Mouse (Mus musculus) heart, embryonic 15.5 days (tissue): ENCODE measurements at regions not wholly inside any gene's neighbourhood (a gene's known extent, or its start where the extent isn't known, plus 50 kb on each side); places are given as distances from the start of the nearest gene placed in this dataset.

ENCODE experiments used
- ATAC-seq: fragments of 200-750 bp; cut with Nextera tagmentation; replicated peaks from 2 replicates; pipeline ENCODE4 v1.8.0; 2017; ENCODE audit warnings: low read depth, moderate TSS enrichment; ENCODE audit not compliant: insufficient number of reproducible peaks, insufficient read depth, low FRiP score
- H3K27ac ChIP-seq: fragments of 300-500 bp; sonication (generic); 2 replicates; pipeline ENCODE4 v1.5.1; 2015; ENCODE audit warnings: mild to moderate bottlenecking, inconsistent platforms
- H3K27me3 ChIP-seq: fragments of 300-500 bp; sonication (generic); 2 replicates; pipeline ENCODE4 v1.6.1; 2015; ENCODE audit warnings: inconsistent platforms
- H3K36me3 ChIP-seq: fragments of 300-500 bp; sonication (generic); 2 replicates; pipeline ENCODE4 v1.6.1; 2015; ENCODE audit warnings: mild to moderate bottlenecking, inconsistent platforms
- H3K4me1 ChIP-seq: fragments of 300-500 bp; sonication (generic); replicated peaks from 2 replicates; pipeline ENCODE4 v1.6.1; 2015; ENCODE audit warnings: inconsistent platforms
- H3K4me2 ChIP-seq: fragments of 300-500 bp; sonication (generic); 2 replicates; pipeline ENCODE4 v1.6.1; 2015; ENCODE audit warnings: inconsistent platforms, mild to moderate bottlenecking, moderate library complexity
- H3K4me3 ChIP-seq: fragments of 300-500 bp; sonication (generic); 2 replicates; pipeline ENCODE4 v1.5.1; 2015; ENCODE audit warnings: mild to moderate bottlenecking, inconsistent platforms
- H3K9ac ChIP-seq: fragments of 300-500 bp; sonication (generic); 2 replicates; pipeline ENCODE4 v1.6.1; 2015; ENCODE audit warnings: mild to moderate bottlenecking, inconsistent platforms
- H3K9me3 ChIP-seq: fragments of 300-500 bp; sonication (generic); replicated peaks from 2 replicates; pipeline ENCODE4 v1.6.1; 2016; ENCODE audit warnings: inconsistent platforms
- WGBS: fragments of 180-500 bp; shearing (Covaris S2); methylation state at CpG from one replicate; pipeline ENCODE4 v1.1.7; 2015; ENCODE audit warnings: mixed read lengths; 5-methylcytosine and 5-hydroxymethylcytosine counted together

DNA sequence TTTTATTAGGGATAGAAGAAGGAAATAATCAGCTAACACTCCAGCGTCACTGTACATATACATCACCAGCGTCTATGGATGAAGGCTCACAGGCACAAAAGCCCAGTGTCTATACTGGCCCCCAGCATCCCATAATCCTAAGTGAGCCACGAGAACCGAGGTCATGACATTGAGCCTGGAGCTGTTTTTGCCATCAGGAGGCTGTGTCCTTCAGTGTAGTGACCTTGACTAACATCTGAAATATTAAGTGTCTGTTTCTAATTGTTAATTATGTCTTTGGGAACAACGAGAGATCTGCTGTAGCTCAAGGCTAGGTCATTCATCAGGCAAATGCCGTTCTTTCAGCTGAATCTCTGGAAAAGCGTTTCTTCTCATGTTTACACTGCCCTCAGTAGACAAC lies 68.5 kb upstream of the Robo1 start:
- Histone ChIP-seq H3K4me3 (no peak overlapping the region), H3K9me3 (no peaks in the 10 kb centered on the region), H3K27ac (no peak overlapping the region), H3K4me2 (no peak overlapping the region), H3K27me3 (no peaks in the 10 kb centered on the region), H3K4me1 (peaks cover 4% of the 10 kb centered on the region; the same call in 1 of the 2 replicates), H3K9ac (no peak overlapping the region), H3K36me3 (no peaks in the 10 kb centered on the region)
- 72% methylated on average over 7 of the region's 7 CpGs for WGBS
- ATAC-seq = no peak

DNA sequence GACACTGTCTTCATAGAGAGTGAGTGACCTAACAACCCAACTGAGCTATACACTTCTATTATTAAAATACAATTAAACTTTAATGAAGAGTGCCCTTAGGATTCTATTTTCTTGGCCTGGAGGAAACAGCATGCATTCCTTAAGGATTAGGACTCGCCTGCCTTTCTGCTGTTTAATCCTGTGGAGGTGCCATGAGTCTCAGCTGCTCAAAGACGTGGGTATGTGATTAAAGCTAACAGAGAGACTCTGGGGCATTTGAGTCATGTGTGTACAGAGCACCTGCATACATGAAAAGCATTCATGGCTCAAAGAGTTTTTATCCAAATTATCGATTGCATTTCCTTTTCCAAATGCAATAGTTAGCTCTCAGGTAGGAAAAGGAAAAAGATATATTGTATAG lies 51.7 kb upstream of the Robo1 start:
- H3K27me3 ChIP-seq = no peaks in the 10 kb centered on the region
- H3K4me3 ChIP-seq = no peak overlapping the region
- no peaks in the 10 kb centered on the region for H3K4me1 ChIP-seq
- ATAC-seq = no peak
- no peaks in the 10 kb centered on the region for H3K36me3 ChIP-seq
- 61% methylated on average over 3 of the region's 3 CpGs for WGBS
- no peak overlapping the region for H3K27ac ChIP-seq
- H3K9me3 ChIP-seq = no peaks in the 10 kb centered on the region
- no peak overlapping the region for H3K4me2 ChIP-seq
- H3K9ac ChIP-seq = no peak overlapping the region
